Mouse (Mus musculus): ENCODE measurements at regions not wholly inside any gene's neighbourhood (a gene's known extent, or its start where the extent isn't known, plus 50 kb on each side); places are given as distances from the start of the nearest gene placed in this dataset.

- TF ChIP-seq CTCF (IDR thresholded peaks at IDR 0.05; ENCODE audit: low read depth, low read length) (peak; percentile 85), GATA1 (IDR thresholded peaks at IDR 0.05; ENCODE audit: borderline replicate concordance, low read length) (no peak), TAL1 (conservative IDR thresholded peaks at IDR 0.05; ENCODE audit: low read depth, low read length) (no peak), GATA2 (IDR thresholded peaks at IDR 0.05; ENCODE audit: borderline replicate concordance, low read depth, low read length) (no peak), POLR2AphosphoS5 (IDR thresholded peaks at IDR 0.05; ENCODE audit: insufficient replicate concordance, low read depth, low read length) (no peak)
Measured at GRCm38 (mm10) chr12:77667875-77668204, 429.9 kb downstream of the Fut8 start.
